Mouse (Mus musculus) liver, adult 2 months (tissue): Measurements from ENCODE around the gene Casp7.

Source experiments
- CTCF ChIP-seq: fragments of 200-500 bp; IDR thresholded peaks from 2 replicates; pipeline ENCODE4 v1.5.1; 2011; ENCODE audit warnings: low read depth, low read length, control low read depth
- POLR2A ChIP-seq: fragments of 200-500 bp; IDR thresholded peaks from 2 replicates; pipeline ENCODE4 v1.6.1; 2011; ENCODE audit warnings: low read length, control low read depth; ENCODE audit not compliant: insufficient read depth; ENCODE audit errors: extremely low read depth

DNA sequence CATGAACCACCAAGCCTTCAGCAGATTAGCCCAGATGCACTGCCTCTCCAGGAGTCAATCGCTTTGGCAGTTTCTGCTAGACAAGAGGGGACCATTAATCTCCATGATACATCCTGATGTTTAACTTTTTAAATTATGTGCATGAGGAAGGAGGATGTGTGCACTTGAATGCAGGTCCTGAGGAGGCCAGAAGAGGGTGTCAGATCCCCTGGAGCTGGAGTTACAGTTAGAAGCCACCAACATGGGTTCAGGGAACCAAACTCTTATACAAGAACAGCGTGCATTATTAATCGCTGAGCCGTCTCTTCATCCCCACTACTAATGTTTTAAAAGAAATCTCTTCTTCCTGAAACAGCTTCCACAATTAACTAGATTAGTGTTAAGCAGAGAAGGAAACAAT is 51.9 kb downstream of the Casp7 start:
- TF ChIP-seq CTCF = no peak
- no peak for TF ChIP-seq POLR2A
